Comparison of ENCODE assay signal across 10 mouse cellular contexts in genomic region chr8:84775621-84776113, GRCm38 (mm10). TPM values are rescaled to one million over a fixed set of nuclear protein-coding genes. Genes with fewer than 3 reads are reported as not detected.
A peak's percentile ranks its signal among the peaks of the same experiment; 100 is the strongest.
DNase-seq lines count a peak whose midpoint lies in the region; ATAC-seq and TF ChIP-seq lines count a peak whose summit lies in the region.
"Had no signal": no experiment of that assay in that cellular context is flagged by ENCODE, and none has a peak within 500 bp of the region (broad histone marks: within the 10 kb centered on the region; RNA-seq: fewer than 3 reads in every experiment).

No protein-coding gene starts in this region.

- peak overlapping the region; percentile 78 for H3K27ac ChIP-seq in lung, postnatal 0 days (ENCODE audit: low read length)
- H3K27ac ChIP-seq in intestine, embryonic 16.5 days (ENCODE audit: low read length), result peak overlapping the region; percentile 78
- H3K27ac ChIP-seq in stomach, embryonic 16.5 days (ENCODE audit: low read length), result peak overlapping the region; percentile 98

- TF ChIP-seq EP300 in lung, postnatal 0 days (IDR thresholded peaks at IDR 0.05), result no peak

- no peak overlapping the region for H3K9ac ChIP-seq in lung, postnatal 0 days (replicated peaks; ENCODE audit: low read depth)
- H3K9ac ChIP-seq in intestine, embryonic 16.5 days (ENCODE audit: low read depth, low read length), result peak overlapping the region; percentile 48; the same call in 1 of the 2 replicates
- peak overlapping the region; percentile 62 for H3K9ac ChIP-seq in stomach, embryonic 16.5 days (ENCODE audit: low read length)

- DNase-seq in cerebellum, postnatal 10 days, result peak; percentile 69 to 71
- DNase-seq in lung, postnatal 0 days (ENCODE audit: low spot score), result no peak
- no peak for DNase-seq in lung, adult 18-20 months
- no peak for DNase-seq in spleen, postnatal 4 days (ENCODE audit: low spot score in 2 of 2)
- DNase-seq in lung, postnatal 14 days, result no peak
- DNase-seq: adrenal gland, postnatal 14 days; B cell, adult 2 months had no signal

- H3K27me3 ChIP-seq in lung, postnatal 0 days (replicated peaks; ENCODE audit: insufficient read depth, low read length), result no peaks in the 10 kb centered on the region
- H3K27me3 ChIP-seq in intestine, embryonic 16.5 days (replicated peaks; ENCODE audit: control insufficient read depth, insufficient read depth, low read length), result peaks cover 63% of the 10 kb centered on the region
- H3K27me3 ChIP-seq in stomach, embryonic 16.5 days (ENCODE audit: control insufficient read depth, insufficient read depth, low read length), result peaks cover 11% of the 10 kb centered on the region; the same call in 1 of the 2 replicates

- no peak for TF ChIP-seq CTCF in lung, postnatal 0 days (IDR thresholded peaks at IDR 0.05)

- H3K9me3 ChIP-seq in lung, postnatal 0 days (ENCODE audit: low read length), result no peaks in the 10 kb centered on the region
- H3K9me3 ChIP-seq in intestine, embryonic 16.5 days (ENCODE audit: control insufficient read depth, low read length), result no peaks in the 10 kb centered on the region
- H3K9me3 ChIP-seq in stomach, embryonic 16.5 days (replicated peaks; ENCODE audit: control insufficient read depth, low read length), result no peaks in the 10 kb centered on the region

- peaks cover 28% of the 10 kb centered on the region; the same call in 1 of the 2 replicates for H3K4me1 ChIP-seq in lung, postnatal 0 days (ENCODE audit: insufficient read depth, low read depth, low read length)
- H3K4me1 ChIP-seq in intestine, embryonic 16.5 days (ENCODE audit: control insufficient read depth, insufficient read depth, low read length), result peaks cover 37% of the 10 kb centered on the region
- peaks cover 63% of the 10 kb centered on the region for H3K4me1 ChIP-seq in stomach, embryonic 16.5 days (ENCODE audit: control insufficient read depth, insufficient read depth, low read length)

- peak overlapping the region; percentile 57 for H3K4me2 ChIP-seq in lung, postnatal 0 days (replicated peaks; ENCODE audit: low read depth, low read length)
- no peak overlapping the region for H3K4me2 ChIP-seq in intestine, embryonic 16.5 days (ENCODE audit: low read depth, low read length)
- peak overlapping the region; percentile 58 for H3K4me2 ChIP-seq in stomach, embryonic 16.5 days (ENCODE audit: low read depth, low read length)

- WGBS in lung, postnatal 0 days, result 32% methylated on average over 7 of the region's 7 CpGs
- 18% methylated on average over 7 of the region's 7 CpGs for WGBS in intestine, embryonic 16.5 days
- WGBS in stomach, embryonic 16.5 days, result 35% methylated on average over 7 of the region's 7 CpGs

- no peak for ATAC-seq in cerebellum, adult (ENCODE audit: insufficient number of reproducible peaks, low FRiP score, low TSS enrichment)
- ATAC-seq in lung, postnatal 0 days, result no peak
- no peak for ATAC-seq in intestine, embryonic 16.5 days
- ATAC-seq in stomach, embryonic 16.5 days (ENCODE audit: insufficient read depth, low FRiP score), result no peak

- H3K4me3 ChIP-seq in lung, postnatal 0 days (ENCODE audit: low read depth, low read length), result no peak overlapping the region
- H3K4me3 ChIP-seq in intestine, embryonic 16.5 days (ENCODE audit: low read length), result no peak overlapping the region
- no peak overlapping the region for H3K4me3 ChIP-seq in stomach, embryonic 16.5 days (replicated peaks; ENCODE audit: low read length)

- no peaks in the 10 kb centered on the region for H3K36me3 ChIP-seq in lung, postnatal 0 days (ENCODE audit: insufficient read depth, low read length)
- H3K36me3 ChIP-seq in intestine, embryonic 16.5 days (ENCODE audit: control insufficient read depth, insufficient read depth, low read length), result no peaks in the 10 kb centered on the region
- H3K36me3 ChIP-seq in stomach, embryonic 16.5 days (ENCODE audit: control insufficient read depth, insufficient read depth, low read length), result no peaks in the 10 kb centered on the region

RNA-seq across cellular contexts. Expression of gene Nfix, which starts 24.5 kb away (rescaled TPM):
- 38.8 and 45.1 TPM in 2 replicates for polyA plus RNA-seq in lung, postnatal 0 days (2015; fragmentation: Nextera tagmentation; extraction: Ambion mirVana)
- 9.7 and 11.8 TPM in 2 replicates for polyA plus RNA-seq in intestine, embryonic 16.5 days (2015; fragmentation: Nextera tagmentation; extraction: Ambion mirVana)
- 36.5 and 37.8 TPM in 2 replicates for polyA plus RNA-seq in stomach, embryonic 16.5 days (2015; fragmentation: Nextera tagmentation; extraction: Ambion mirVana)

RNA-seq across cellular contexts. Expression of gene Dand5, which starts 47.0 kb away (rescaled TPM):
- polyA plus RNA-seq in lung, postnatal 0 days (2015; fragmentation: Nextera tagmentation; extraction: Ambion mirVana), result 6.2 and 6.8 TPM in 2 replicates
- polyA plus RNA-seq in intestine, embryonic 16.5 days (2015; fragmentation: Nextera tagmentation; extraction: Ambion mirVana), result 4.2 and 4.4 TPM in 2 replicates
- polyA plus RNA-seq in stomach, embryonic 16.5 days (2015; fragmentation: Nextera tagmentation; extraction: Ambion mirVana), result 6.0 and 7.2 TPM in 2 replicates

RNA-seq across cellular contexts. Expression of gene G430095P16Rik, which starts 52.9 kb away (rescaled TPM):
- 2.0 and 2.8 TPM in 2 replicates for polyA plus RNA-seq in lung, postnatal 0 days (2015; fragmentation: Nextera tagmentation; extraction: Ambion mirVana)
- polyA plus RNA-seq in intestine, embryonic 16.5 days (2015; fragmentation: Nextera tagmentation; extraction: Ambion mirVana), result 2.0 and 2.6 TPM in 2 replicates
- polyA plus RNA-seq in stomach, embryonic 16.5 days (2015; fragmentation: Nextera tagmentation; extraction: Ambion mirVana), result 3.2 and 4.1 TPM in 2 replicates

RNA-seq across cellular contexts. Expression of gene Gadd45gip1, which starts 55.7 kb away (rescaled TPM):
- polyA plus RNA-seq in lung, postnatal 0 days (2015; fragmentation: Nextera tagmentation; extraction: Ambion mirVana), result 24.4 and 24.8 TPM in 2 replicates
- 61.8 and 63.4 TPM in 2 replicates for polyA plus RNA-seq in intestine, embryonic 16.5 days (2015; fragmentation: Nextera tagmentation; extraction: Ambion mirVana)
- polyA plus RNA-seq in stomach, embryonic 16.5 days (2015; fragmentation: Nextera tagmentation; extraction: Ambion mirVana), result 42.0 and 49.5 TPM in 2 replicates

Comparison
In these comparisons a context has a peak if more than half of its experiments do, and no peak if none do; other contexts are left out.
1. DNase-seq: peak in cerebellum, postnatal 10 days (2 of 2); none in lung, postnatal 0 days (single experiment), lung, adult 18-20 months (0 of 2), spleen, postnatal 4 days (0 of 2) and lung, postnatal 14 days (single experiment).
2. Peak in every context shown above with its lines, with median percentiles within 50 percentile points of each other: H3K27ac ChIP-seq.